Mouse (Mus musculus) pancreas, adult 10 weeks (tissue): Measurements from ENCODE around the gene Ankrd17. TPM values are rescaled to one million over a fixed set of nuclear protein-coding genes. Genes with fewer than 3 reads are reported as not detected.

ENCODE experiments used
- polyA plus RNA-seq: library from polyadenylated mRNA; stranded (reverse); fragments of 350-450 nt; fragmentation: Illumina TruSeq; extraction: RNeasy Lipid Tissue Mini Kit (QIAGEN cat#74804); gene quantifications from one replicate; pipeline ENCODE4 v1.2.3, GENCODE M21; 2015; ENCODE audit warnings: low read depth, low replicate concordance; ENCODE audit not compliant: insufficient read depth

Gene Ankrd17
- polyA plus RNA-seq: 10.8 TPM

GRCm38 (mm10) chr5:90366121-90367066, at the start of gene Ankrd17:
Gene Ankrd17, minus strand, starts transcription at chr5:90366577.

DNA sequence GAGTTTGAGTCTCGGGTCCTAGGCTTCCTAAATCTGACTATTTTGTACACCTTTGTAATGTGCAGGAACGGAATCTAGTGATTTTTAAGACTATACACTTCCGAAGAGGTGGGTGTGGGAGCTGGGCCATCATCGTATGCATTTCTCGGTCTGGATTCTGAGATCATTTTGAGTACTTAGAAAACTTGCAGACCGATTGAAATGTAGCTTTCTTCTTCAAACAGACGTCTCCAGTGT, 608 bp upstream of the Ankrd17 start, which contains the start of gene Gm9958:
Gene Gm9958, plus strand, starts transcription at position 138 of the 237 bp plus-strand sequence.

DNA sequence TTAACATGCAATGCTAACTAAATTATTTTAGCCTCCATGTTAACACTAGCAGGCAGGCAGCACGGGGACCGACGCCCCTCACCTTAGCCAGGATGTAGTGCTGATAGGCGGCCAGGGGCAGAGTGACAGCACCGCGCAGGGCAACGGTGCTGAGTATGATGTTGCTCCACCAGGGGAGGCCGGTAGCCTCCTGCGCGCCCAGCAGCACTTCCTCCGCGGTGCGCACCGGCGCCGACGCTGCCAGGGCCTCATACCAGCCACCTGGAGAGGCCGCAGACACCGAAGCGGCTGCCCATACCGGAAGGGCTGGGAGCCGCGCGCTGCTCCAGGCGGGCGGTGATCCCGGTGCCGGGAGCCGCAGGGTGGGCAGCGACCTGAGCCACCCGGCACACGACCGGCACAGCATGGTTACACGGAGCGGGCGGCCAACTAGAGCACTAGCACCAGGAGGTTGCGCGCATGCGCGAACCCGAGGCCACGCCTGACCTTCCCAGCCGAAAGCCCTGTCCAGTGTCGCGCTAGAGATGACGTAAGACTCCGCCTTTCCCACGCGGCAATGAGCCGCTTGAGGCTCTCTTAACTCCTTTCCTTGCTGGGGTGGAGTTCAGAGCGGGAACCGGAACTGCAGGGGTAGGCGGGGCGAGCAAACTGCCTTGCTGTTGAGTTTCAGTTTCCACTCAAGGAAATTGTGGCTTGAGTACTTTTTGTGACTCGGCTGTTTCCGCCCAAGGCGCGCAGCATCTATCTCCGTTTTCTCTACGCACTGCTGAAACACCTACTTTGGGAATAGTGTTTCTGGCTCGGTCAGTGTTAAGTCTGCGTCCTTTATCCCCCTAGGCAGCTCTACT, 142.6 kb downstream of the Ankrd17 start, which contains the start of gene Cox18:
Gene Cox18, minus strand, starts transcription at position 468 of the 848 bp plus-strand sequence.

Other genes with a start within 250 kb of the Ankrd17 start
- gene Cox18, start 142.6 kb downstream of the Ankrd17 start, polyA plus RNA-seq: 3.7 TPM
- gene Gm9958, start 627 bp upstream of the Ankrd17 start, polyA plus RNA-seq: 0.89 TPM
- 1.1 TPM for gene Alb, start 94.3 kb upstream of the Ankrd17 start, polyA plus RNA-seq
- gene Afp, start 124.2 kb upstream of the Ankrd17 start, polyA plus RNA-seq: not detected
- gene Afm, start 152.4 kb upstream of the Ankrd17 start, polyA plus RNA-seq: 3.4 TPM
- not detected for gene 5830473C10Rik, start 194.5 kb upstream of the Ankrd17 start, polyA plus RNA-seq